Mouse (Mus musculus): Measurements from ENCODE around the gene Tysnd1.

GRCm38 (mm10) chr10:61665111-61665510, 30.2 kb upstream of the Tysnd1 start:
- no peak for TF ChIP-seq EP300 (IDR thresholded peaks at IDR 0.05)
- no peak for TF ChIP-seq CTCF (IDR thresholded peaks at IDR 0.05)
